Mouse (Mus musculus): ENCODE data around the gene Hmgcl. TPM values are rescaled to one million over a fixed set of nuclear protein-coding genes. Genes with fewer than 3 reads are reported as not detected.
A peak's percentile ranks its signal among the peaks of the same experiment; 100 is the strongest.

The Hmgcl gene
- polyA plus RNA-seq (2012; ENCODE audit: insufficient read depth, low replicate concordance) = 27.0 and 31.8 TPM in 2 replicates

- peaks cover 42% of the 10 kb centered on the region for H3K36me3 ChIP-seq (replicated peaks; ENCODE audit: low read length)
- no peaks in the 10 kb centered on the region for H3K27me3 ChIP-seq (replicated peaks)
- H3K9me3 ChIP-seq = no peaks in the 10 kb centered on the region
- peaks cover 72% of the 10 kb centered on the region for H3K4me1 ChIP-seq
- peak within 1 kb of the TSS; percentile 94 for H3K4me3 ChIP-seq (replicated peaks)
- TF ChIP-seq GATA1 (IDR thresholded peaks at IDR 0.05; ENCODE audit: borderline replicate concordance, low read length) (no peak), FLI1 (IDR thresholded peaks at IDR 0.05; ENCODE audit: low read length) (no peak)
Observed at GRCm38 (mm10) chr4:135946278-135946658, at the start of gene Hmgcl. Gene Hmgcl (plus strand): TSS chr4:135946448.

- TF ChIP-seq FLI1 (IDR thresholded peaks at IDR 0.05; ENCODE audit: low read length) (no peak), GATA1 (IDR thresholded peaks at IDR 0.05; ENCODE audit: borderline replicate concordance, low read length) (no peak; the same call in 2 of the 3 replicates)
- Histone ChIP-seq H3K36me3 (replicated peaks; ENCODE audit: low read length) (peaks cover 43% of the 10 kb centered on the region), H3K9me3 (peaks cover 5% of the 10 kb centered on the region), H3K4me3 (replicated peaks) (peak overlapping the region; percentile 88), H3K4me1 (peaks cover 86% of the 10 kb centered on the region), H3K27me3 (replicated peaks) (no peaks in the 10 kb centered on the region)
Observed at GRCm38 (mm10) chr4:135898380-135899049, 47.7 kb upstream of the Hmgcl start.

GRCm38 (mm10) chr4:135899050-135899448 is 47.2 kb upstream of the Hmgcl start:
- peaks cover 48% of the 10 kb centered on the region for H3K36me3 ChIP-seq (replicated peaks; ENCODE audit: low read length)
- peaks cover 90% of the 10 kb centered on the region for H3K4me1 ChIP-seq
- H3K27me3 ChIP-seq (replicated peaks) = no peaks in the 10 kb centered on the region
- peak overlapping the region; percentile 75 for H3K4me3 ChIP-seq (replicated peaks)
- peaks cover 4% of the 10 kb centered on the region for H3K9me3 ChIP-seq
- no peak for TF ChIP-seq FLI1 (IDR thresholded peaks at IDR 0.05; ENCODE audit: low read length)
- no peak for TF ChIP-seq GATA1 (IDR thresholded peaks at IDR 0.05; ENCODE audit: borderline replicate concordance, low read length)

- peaks cover 90% of the 10 kb centered on the region for H3K4me1 ChIP-seq
- H3K4me3 ChIP-seq (replicated peaks) = no peak overlapping the region
- TF ChIP-seq GATA1 (IDR thresholded peaks at IDR 0.05; ENCODE audit: borderline replicate concordance, low read length) (no peak), FLI1 (IDR thresholded peaks at IDR 0.05; ENCODE audit: low read length) (no peak)
- H3K27me3 ChIP-seq (replicated peaks) = no peaks in the 10 kb centered on the region
- H3K9me3 ChIP-seq = no peaks in the 10 kb centered on the region
- peaks cover 53% of the 10 kb centered on the region for H3K36me3 ChIP-seq (replicated peaks; ENCODE audit: low read length)
Observed at GRCm38 (mm10) chr4:135900008-135900407, 46.2 kb upstream of the Hmgcl start.

GRCm38 (mm10) chr4:135902606-135903242 is 43.5 kb upstream of the Hmgcl start:
- H3K36me3 ChIP-seq (replicated peaks; ENCODE audit: low read length) = peaks cover 77% of the 10 kb centered on the region
- H3K9me3 ChIP-seq = no peaks in the 10 kb centered on the region
- peaks cover 87% of the 10 kb centered on the region for H3K4me1 ChIP-seq
- H3K4me3 ChIP-seq (replicated peaks) = no peak overlapping the region
- TF ChIP-seq FLI1 (IDR thresholded peaks at IDR 0.05; ENCODE audit: low read length) = no peak
- no peak for TF ChIP-seq GATA1 (IDR thresholded peaks at IDR 0.05; ENCODE audit: borderline replicate concordance, low read length)
- no peaks in the 10 kb centered on the region for H3K27me3 ChIP-seq (replicated peaks)

- H3K4me3 ChIP-seq (replicated peaks) = no peak overlapping the region
- H3K9me3 ChIP-seq = no peaks in the 10 kb centered on the region
- H3K4me1 ChIP-seq = peaks cover 85% of the 10 kb centered on the region
- H3K27me3 ChIP-seq (replicated peaks) = no peaks in the 10 kb centered on the region
- TF ChIP-seq FLI1 (IDR thresholded peaks at IDR 0.05; ENCODE audit: low read length) (no peak), GATA1 (IDR thresholded peaks at IDR 0.05; ENCODE audit: borderline replicate concordance, low read length) (no peak)
- H3K36me3 ChIP-seq (replicated peaks; ENCODE audit: low read length) = peaks cover 88% of the 10 kb centered on the region
Observed at GRCm38 (mm10) chr4:135904810-135905209, 41.4 kb upstream of the Hmgcl start.

- Histone ChIP-seq H3K36me3 (replicated peaks; ENCODE audit: low read length) (peaks cover 70% of the 10 kb centered on the region), H3K4me1 (peaks cover 93% of the 10 kb centered on the region), H3K9me3 (no peaks in the 10 kb centered on the region), H3K4me3 (replicated peaks) (peak overlapping the region; percentile 9), H3K27me3 (replicated peaks) (no peaks in the 10 kb centered on the region)
- TF ChIP-seq FLI1 (IDR thresholded peaks at IDR 0.05; ENCODE audit: low read length) = no peak
Observed at GRCm38 (mm10) chr4:135906633-135907032, 39.6 kb upstream of the Hmgcl start.

- TF ChIP-seq FLI1 (IDR thresholded peaks at IDR 0.05; ENCODE audit: low read length) = no peak
- no peak for TF ChIP-seq GATA1 (IDR thresholded peaks at IDR 0.05; ENCODE audit: borderline replicate concordance, low read length)
Observed at GRCm38 (mm10) chr4:135909326-135910066, 36.8 kb upstream of the Hmgcl start.

GRCm38 (mm10) chr4:135911531-135911930 is 34.7 kb upstream of the Hmgcl start:
- Histone ChIP-seq H3K36me3 (replicated peaks; ENCODE audit: low read length) (peaks cover 45% of the 10 kb centered on the region), H3K27me3 (replicated peaks) (no peaks in the 10 kb centered on the region), H3K4me3 (replicated peaks) (peak overlapping the region; percentile 89), H3K9me3 (no peaks in the 10 kb centered on the region), H3K4me1 (peaks cover 86% of the 10 kb centered on the region)
- TF ChIP-seq GATA1 (IDR thresholded peaks at IDR 0.05; ENCODE audit: borderline replicate concordance, low read length) (peak; percentile 80; the same call in 1 of the 3 replicates), FLI1 (IDR thresholded peaks at IDR 0.05; ENCODE audit: low read length) (peak; percentile 72)

More at GRCm38 (mm10) chr4:135909326-135910066, 36.8 kb upstream of the Hmgcl start:
- H3K9me3 ChIP-seq = no peaks in the 10 kb centered on the region
- H3K4me1 ChIP-seq = peaks cover 93% of the 10 kb centered on the region
- no peaks in the 10 kb centered on the region for H3K27me3 ChIP-seq (replicated peaks)
- H3K4me3 ChIP-seq (replicated peaks) = no peak overlapping the region
- H3K36me3 ChIP-seq (replicated peaks; ENCODE audit: low read length) = peaks cover 52% of the 10 kb centered on the region

Data from megakaryocyte, embryonic 14.5 days (primary cell).